Mouse (Mus musculus) ES-CJ7 (cell line): ENCODE data around the gene Pde2a.

Source experiments
- DNase-seq: peaks from one replicate; pipeline ENCODE4 v3.0.0; 2011; ENCODE audit warnings: low read depth, low spot score

The Pde2a gene

DNA sequence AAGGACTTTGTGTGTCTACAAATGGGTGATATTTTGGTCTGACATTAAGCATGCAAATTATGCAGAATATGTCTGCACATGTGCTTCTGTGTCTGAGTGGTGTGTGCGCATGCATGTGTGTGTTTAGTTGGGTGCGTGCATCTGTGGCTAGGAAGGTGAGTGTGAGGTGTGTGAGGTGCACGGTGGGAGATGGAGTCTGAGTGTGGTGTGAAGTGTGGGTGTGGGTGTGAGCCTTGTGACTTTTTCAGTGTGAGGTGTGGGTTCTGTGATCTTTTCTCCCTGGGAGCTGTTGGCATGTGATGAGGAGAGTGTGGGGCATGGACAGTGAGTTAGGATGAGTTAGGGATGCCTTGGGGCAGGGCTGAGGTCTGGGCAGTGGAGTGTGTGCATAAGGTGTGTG is 31.8 kb downstream of the Pde2a start:
- DNase-seq, result no peak

DNA sequence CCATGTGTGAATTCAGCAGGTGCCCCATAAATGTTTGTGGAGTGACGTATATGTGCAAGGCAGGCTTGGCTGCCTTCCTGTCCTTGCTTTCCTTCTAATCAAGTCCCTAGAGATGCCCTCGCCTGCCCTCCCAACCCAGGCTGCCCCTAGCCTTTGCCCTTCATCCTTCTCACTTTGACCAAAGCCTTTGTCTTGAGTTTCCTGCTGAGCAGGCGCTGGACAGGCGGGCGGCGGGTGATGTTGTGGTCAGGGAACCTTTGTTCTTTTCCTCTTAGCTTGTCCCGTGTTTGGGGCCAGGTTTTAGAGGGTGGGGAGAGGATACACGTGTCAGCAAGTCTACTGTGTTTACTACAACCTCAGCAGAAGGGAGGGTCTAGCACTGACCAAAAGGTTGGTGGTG is 32.2 kb downstream of the Pde2a start:
- no peak for DNase-seq

DNA sequence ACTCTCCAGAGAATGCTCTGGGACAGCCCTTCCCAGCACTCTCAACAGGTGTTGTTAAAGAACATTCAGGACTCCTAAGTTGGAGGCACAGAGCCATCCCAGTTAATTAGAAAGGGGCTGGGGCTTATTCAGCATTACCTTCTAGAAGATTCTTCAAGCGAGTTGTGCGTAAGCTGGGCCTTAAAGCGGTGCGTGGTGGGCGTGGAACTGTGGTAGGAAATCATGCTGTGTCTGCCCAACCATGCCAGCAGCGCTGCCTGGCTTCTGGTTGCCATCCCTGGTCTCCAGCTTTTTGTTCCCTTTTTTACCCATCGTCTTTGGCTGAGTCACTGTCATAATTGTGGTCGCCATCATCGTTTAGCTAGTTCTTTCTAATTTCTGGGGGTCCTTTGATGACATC is 33.0 kb downstream of the Pde2a start:
- no peak for DNase-seq

DNA sequence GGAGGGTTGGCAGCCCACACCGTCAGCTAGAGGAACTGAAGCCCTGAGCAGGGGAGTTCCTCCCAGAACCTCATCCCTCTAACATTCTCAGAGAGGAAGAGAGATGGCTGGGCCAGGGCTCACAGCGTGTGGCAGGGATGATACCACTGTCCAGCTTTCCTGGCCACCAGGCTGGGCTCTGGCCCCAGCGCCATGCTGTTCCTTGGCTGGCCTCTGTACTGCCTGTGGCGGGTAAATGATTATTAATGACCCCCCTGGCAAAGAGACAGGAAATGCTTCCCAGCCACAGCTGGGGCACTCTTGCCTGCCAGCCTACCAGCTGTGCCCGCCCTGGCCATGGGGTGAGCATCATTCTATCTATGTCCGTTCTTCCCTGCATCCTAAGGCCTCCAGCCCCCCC is 33.6 kb downstream of the Pde2a start:
- no peak for DNase-seq

DNA sequence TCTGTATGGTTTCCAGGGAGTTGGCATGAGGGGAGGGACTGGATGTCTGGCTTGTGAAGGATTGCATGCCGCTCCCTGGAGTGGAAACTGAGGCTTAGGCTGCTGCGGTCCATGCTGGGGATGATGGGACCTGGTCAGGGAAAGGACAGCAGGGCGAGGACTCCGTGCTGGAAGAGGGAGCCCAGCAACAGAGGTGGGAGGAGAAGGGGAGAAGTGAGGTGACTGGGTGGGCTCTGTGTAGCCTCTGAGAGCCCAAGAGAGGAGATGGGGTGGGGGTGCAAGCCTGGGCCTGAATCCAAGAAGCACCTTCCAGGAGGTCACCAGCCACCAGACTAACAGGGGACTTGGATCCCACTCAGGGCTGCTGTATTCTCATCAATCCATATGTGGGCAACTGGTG is 34.8 kb downstream of the Pde2a start:
- DNase-seq, result no peak

DNA sequence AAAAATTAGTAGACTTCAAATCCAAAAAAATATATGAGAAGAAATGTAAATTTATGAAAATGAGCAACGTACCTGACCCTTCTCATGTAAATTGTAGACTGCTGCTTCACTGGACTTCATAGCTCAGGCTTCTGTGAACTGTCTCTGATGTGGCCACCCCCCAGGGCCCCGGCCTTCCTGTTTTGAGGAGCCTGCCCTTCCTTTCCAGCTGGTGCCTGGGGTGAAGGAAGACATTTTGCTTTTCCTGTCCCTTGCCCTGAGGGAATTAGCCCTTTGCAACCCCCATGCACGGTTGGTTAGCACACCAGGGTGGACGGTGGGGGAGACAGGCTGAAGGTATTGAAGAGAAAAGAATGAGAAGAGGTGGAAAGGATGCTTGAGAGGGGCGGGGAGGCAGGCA is 35.3 kb downstream of the Pde2a start:
- DNase-seq, result no peak

DNA sequence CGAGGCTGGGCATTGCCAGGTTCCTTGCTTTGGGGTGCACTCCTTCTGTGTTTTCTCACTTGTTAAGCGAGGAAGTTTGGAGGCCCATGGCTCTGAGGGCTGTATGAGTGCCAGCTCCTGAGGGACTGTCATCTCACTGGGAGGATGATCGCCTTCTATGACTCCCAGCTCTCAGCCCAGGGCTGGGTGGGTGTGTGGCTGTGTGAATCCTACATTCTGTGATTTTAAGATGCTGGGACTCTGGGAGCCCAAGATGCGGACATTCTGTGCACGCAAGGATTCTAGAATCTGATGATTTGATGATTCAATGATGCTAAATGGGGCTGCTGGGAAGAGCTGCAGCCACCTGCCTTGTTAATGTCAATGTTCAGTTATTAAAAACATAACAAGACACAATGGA is 35.8 kb downstream of the Pde2a start:
- DNase-seq, result no peak

DNA sequence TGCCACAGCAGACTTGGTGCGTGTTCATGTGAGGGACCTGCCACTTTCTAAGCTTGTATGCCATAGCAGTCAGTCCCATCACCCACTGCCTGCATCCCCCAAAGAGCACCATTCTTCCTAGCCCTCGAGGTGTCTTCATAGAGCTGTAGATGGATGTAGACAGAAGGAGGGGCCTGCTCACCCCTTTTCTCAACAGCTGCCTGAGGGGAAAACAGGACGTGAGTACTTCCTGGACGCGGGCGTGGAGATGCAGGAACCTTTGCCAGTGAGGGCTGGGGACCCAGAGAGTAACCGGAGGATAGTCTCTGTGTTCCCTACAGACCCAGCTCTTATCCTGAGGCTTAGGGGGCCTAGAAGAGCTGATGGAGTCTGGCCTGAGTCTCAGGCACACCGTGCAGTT is 36.3 kb downstream of the Pde2a start:
- no peak for DNase-seq

DNA sequence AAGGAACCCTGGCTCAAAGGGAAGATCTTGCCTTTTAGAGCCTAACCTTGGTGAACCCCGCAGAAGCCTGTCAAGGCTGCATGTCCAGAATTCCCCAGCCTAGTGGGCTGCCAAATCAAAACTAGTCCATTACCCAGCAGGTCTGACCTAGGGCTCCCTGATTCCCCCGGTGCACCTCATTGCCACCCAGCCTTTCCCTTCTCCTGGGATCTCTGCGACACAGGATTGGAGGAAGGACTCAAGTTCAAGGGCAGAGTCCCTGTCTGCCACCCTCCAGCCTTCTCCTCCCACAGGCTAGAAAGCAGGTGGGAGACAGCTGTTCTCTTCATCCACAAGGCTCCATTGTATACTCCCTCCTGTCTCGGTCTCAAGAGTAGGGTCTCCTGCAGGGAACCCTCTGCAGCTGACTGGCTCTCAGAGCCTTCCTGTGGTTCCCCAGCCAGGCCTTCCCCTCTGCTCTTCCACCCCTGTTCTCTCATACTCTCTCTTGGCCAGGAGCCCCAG is 36.8 kb downstream of the Pde2a start:
- DNase-seq, result no peak

DNA sequence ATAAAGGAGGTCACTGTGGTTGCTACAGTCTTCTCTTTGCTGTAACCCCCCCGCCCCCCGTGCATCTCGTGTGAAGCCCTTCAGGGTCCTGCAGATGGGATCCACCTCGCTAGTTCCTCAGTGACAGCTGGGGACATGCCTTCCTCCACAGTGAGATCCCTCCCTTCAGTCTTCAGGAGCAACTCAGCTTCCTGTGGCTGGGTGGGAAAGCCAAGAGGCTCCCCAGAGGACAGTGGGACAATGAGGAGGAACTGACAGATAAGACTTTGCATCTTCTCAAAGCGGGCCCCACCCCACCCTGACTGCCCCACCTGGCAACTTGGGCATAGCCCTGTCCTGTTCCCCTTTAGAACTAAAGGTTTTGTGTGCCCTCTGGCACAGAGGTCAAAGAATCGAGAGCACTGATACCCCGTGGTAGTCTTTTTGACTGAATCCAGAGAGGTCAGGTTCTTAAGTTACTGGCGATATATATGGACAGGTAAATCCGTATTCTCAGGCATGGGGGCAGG is 37.9 kb downstream of the Pde2a start:
- DNase-seq, result no peak

DNA sequence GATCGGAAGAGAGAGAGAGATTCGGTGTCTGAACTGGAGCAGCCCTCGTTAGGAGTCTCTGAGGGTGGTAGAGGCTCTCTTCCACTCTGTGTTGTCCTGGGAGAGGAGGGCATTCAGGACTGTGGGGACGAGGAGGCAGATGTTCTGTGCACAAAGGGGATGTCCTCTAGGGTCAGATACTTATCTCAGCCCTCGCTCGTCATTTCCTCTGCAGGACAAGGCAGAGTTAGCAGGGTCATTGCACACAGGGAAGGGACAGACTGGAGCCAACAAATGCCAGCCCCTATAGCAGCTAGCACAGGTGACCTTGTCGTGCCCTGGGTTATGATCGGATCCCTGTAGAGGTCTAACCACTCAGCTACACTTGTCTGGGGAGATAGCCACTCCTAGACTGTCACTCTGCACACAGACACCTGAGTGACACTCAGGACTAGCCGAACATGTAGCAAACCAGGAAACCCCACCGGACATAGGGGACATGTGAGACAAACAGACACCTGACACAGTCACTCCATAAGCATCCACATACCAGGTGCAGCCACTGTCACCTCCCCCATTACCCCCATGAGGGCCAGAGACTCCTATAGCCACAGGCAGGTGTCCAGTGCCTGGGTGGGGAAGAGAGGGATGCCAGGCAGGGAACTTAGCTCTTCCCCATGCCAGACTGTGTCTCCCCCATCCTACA is 38.6 kb downstream of the Pde2a start:
- DNase-seq, result no peak

DNA sequence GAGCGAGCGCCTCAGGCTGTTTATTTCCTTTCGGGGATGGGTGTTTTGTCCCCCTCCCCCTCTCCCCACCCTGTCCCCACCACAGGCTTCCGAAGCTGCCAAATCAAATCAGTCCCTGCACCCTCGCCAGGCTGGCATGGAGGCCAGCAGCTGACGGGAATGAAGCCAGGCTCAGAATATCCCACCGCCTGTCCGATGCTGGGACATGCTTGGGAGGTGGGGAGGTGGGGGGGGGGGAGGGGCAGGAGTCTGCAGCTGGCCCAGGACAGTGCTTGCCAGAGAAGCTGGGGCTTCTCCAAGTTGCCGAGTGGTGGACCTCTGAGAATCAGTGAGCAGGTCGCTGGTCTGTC is 39.1 kb downstream of the Pde2a start:
- DNase-seq, result no peak

DNA sequence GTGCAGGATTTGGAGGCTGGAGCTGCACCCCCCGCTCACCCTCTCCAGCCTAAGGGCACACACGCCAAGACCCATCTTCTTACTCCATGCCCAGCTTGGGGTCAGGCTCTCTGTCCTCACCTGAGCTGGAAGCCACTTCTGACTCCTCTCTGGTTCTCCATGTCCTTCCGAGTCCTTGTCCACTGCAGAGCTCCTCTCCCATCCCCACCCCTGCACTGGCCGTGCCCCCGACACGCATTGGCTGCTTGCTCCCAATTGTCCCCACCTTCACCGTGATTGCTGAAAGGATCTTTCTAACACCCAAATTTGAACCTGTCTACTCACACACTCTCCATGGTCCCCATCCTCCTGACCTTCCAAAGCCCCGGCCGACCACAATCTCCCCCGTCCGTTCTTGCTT is 40.1 kb downstream of the Pde2a start:
- DNase-seq, result no peak

DNA sequence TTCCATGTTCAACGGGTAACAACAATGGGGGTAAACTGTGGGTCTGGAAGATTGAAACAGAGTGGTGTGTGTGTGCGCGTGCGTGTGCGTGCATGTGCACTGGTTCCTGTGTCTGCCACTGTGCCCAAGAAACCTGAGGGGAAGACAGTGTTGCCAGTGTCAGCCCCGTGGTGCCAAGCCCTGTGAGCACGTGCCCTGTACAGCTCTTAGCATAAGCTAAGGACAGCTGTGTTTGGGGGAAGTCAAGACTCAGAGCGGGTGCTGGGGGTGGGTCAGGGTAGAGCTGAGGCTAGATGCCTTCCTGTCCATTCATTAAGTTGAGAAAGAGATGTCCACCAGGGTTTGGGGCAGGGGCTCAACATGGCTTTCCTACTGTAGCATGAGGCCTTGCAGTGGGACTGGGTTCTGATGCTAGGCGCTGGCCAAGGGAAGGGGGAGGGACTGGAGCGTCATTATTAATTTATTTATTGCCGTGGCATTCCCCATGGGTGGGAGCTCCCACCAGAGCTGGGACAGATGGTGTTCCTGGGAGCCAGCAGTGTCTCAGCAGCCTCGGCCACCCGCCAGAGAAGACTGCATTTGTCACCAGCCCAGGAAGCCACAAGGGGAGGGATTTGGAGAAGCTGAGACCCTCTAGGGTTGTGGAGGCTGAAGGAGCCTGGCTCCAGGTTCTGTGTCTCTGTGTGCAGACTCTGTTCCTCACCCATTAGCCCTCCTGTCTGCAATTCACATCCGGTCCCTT is 41.0 kb downstream of the Pde2a start:
- no peak for DNase-seq

DNA sequence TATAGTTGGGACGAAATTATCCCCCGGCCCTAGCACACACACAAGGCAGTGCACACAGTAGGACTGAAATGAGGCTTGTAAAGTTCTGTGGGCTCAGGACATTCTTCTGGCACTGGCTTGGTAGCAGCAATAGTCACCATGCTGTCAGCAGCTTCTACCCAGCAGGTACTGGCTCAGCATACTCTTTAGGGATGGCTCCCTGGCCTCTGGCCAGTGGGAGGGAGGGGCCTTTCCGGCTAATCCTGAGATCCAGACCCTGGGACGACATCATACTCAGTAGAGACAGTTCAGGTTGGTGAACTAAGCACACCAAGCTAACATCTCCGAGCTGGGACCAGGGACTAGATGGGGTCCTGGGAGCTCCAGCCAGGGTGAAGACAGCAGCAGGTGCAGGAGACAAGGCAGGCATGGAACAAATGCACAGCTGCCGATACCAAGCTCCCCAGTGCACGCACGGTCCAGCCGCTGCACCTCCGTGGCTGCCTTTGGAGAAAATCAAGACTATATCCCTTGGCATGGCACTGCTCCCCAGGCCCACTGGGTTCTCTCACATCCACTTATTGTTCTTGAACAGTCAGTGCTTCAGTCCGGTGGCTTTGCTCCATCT is 42.3 kb downstream of the Pde2a start:
- DNase-seq, result no peak

DNA sequence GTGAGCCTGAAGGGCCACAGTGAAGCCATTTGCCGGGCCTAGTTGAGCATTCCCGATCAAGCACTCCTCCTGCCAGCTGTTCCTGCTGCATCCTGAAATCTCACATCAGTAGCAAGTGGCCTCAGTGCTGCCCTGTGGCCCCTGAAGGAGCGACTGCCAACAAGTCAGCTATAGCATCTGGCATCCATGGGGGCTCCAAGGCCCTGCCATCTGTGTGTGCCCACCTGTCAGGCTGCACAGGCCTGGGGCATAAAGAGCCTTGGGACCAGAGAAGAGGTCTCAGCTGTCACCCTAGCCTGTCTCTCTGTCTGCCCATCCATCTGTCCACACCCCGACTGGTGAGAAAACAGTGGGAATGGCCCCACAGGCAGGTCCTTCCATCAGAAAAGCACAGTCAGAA is 43.4 kb downstream of the Pde2a start:
- no peak for DNase-seq

DNA sequence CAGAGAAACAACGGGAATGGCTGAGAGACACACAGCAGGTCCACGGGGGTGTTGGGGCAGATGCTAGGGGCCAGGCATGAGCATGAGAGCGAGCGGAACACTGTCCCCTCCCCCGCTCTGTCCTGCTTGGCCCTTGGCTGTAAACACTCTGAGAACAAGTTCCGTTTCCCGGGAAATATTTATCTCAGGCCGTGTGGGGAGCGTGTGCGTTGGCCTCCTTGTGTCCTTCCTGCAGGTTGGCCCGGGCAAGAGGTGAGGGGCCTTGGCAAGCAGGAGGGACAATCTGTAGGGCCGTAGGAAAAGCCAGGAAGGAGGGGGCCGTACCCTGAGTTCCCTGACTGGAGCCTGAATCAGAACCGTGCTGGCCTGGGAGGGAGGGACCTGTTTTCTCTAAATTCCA is 43.9 kb downstream of the Pde2a start:
- no peak for DNase-seq

DNA sequence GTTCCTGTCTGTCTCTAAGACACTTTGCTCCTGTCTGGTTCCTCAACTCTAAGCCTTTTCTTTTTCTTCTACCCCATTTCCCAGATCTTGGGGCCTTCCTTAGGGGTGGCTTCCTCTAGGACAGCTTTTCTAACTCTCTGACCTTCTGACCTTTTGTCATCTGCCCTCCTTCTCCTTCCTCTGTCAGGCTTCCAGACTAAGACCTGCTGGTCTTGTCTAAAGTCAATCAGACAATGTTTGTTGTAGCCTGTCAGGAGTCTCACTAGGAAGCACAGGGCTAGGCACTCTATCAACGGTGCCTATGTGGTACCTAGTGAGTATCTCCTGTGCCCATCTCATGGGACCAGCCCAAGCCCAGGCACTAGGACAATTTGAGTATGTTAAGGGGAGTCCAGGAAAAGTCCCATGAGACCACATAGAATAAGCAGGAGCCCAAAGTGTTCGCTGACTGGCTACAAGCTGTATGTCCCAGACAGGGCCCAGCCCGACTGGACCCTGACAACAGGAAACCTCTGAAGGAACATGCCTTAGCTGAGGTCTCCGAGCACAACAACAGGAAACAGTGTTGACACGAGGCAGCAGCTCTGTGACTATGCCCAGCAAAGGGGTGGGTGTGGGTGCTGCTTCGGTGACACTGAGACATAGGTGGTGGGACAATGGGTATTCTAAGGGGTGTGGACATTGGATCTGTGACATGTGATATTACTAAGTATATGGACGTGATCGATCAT is 44.5 kb downstream of the Pde2a start:
- no peak for DNase-seq

DNA sequence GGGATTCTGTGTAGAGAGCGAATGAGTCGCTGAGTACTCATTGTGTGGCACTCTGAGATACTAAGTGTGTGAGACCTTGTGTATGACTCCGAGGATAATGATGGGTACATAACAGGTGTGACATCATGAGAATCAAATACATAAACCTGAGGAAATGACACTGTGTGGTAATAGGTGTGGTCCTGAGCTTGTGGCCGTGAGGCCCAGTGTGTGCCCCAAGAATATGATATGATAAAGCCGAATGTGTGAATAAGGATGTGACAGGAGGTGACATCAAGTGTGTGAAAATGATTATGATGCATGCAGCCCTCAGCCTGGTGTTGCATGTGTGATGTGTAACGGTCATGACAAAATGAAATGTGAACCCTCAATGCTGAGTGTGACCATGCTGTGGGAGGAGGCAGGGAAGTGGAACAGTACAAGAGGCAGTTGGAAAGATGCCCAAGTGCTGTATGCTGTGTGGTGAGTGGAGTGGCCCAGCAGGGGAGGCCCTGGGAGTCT is 45.1 kb downstream of the Pde2a start:
- DNase-seq, result no peak

DNA sequence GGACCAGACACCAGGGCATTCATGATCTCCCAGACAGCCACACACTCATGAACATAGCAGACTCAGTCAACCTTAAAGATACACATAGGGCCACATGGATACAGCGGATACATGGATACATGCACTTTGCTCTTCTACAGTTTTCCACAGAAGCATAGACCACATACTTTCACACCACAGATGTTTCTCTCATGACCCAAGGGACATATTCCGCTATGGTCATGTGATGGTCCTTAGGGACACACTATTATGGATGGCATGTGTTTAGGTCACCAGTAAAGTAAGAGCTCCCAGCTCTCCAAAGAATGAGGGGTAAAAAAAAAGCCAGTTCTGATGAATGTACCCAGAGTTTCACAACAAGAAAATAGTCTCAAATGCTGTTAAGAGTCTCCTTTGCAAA is 49.9 kb downstream of the Pde2a start:
- no peak for DNase-seq

DNA sequence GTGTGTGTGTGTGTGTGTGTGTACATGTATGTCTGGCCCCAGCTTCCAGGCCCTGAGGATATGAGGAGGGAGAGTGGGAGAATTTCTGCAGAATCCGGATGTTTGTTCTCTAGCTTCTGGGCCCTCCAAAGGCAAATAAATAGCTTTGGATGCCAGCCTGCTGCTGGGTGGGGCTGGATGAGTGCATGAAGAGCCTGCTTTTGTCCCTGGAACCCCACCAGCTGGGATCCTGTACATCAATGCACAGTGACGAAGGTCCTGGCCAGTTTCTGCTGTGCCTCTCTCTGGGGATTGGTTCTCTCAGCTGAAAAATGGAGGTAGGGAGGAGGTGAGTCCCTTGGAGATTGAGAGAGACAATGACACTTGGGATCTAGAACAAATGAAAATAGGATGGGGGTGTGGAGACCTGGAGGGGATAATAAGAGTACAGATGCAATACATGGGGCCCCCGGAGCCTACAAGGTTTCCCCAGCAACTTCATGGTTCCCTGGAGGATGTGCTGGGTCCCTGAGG is 50.5 kb downstream of the Pde2a start:
- no peak for DNase-seq
